Mouse (Mus musculus) embryonic facial prominence, embryonic 14.5 days (tissue): Measurements from ENCODE around the gene Churc1. TPM values are rescaled to one million over a fixed set of nuclear protein-coding genes. Genes with fewer than 3 reads are reported as not detected.

Experiments used
- ATAC-seq: fragments of 200-750 bp; cut with Nextera tagmentation; 2 replicates; pipeline ENCODE4 v1.8.0; 2017; ENCODE audit warnings: low read depth, moderate number of reproducible peaks, moderate TSS enrichment
- DNase-seq: peaks from one replicate; pipeline ENCODE4 v3.0.0-alpha.2; 2015; ENCODE audit warnings: low spot score
- H3K27ac ChIP-seq: fragments of 300-500 bp; sonication (generic); replicated peaks from 2 replicates; pipeline ENCODE4 v1.5.1; 2014; ENCODE audit warnings: low read depth, mild to moderate bottlenecking, low read length, moderate library complexity
- H3K27me3 ChIP-seq: fragments of 300-500 bp; sonication (generic); replicated peaks from 2 replicates; pipeline ENCODE4 v1.6.1; 2014; ENCODE audit warnings: low read length; ENCODE audit not compliant: control insufficient read depth, insufficient read depth
- H3K36me3 ChIP-seq: fragments of 300-500 bp; sonication (generic); 2 replicates; pipeline ENCODE4 v1.6.1; 2014; ENCODE audit warnings: low read length, mixed read lengths; ENCODE audit not compliant: control insufficient read depth, insufficient read depth
- H3K4me1 ChIP-seq: fragments of 300-500 bp; sonication (generic); 2 replicates; pipeline ENCODE4 v1.6.1; 2014; ENCODE audit warnings: antibody characterized with exemption, low read length; ENCODE audit not compliant: control insufficient read depth, insufficient read depth
- H3K4me2 ChIP-seq: fragments of 300-500 bp; sonication (generic); 2 replicates; pipeline ENCODE4 v1.6.1; 2014; ENCODE audit warnings: low read depth, mild to moderate bottlenecking, low read length, moderate library complexity, mixed read lengths
- H3K4me3 ChIP-seq: fragments of 300-500 bp; sonication (generic); 2 replicates; pipeline ENCODE4 v1.5.1; 2014; ENCODE audit warnings: low read depth, mild to moderate bottlenecking, low read length
- H3K9ac ChIP-seq: fragments of 300-500 bp; sonication (generic); 2 replicates; pipeline ENCODE4 v1.6.1; 2014; ENCODE audit warnings: low read depth, mild to moderate bottlenecking, low read length, moderate library complexity, mixed read lengths
- H3K9me3 ChIP-seq: fragments of 300-500 bp; sonication (generic); 2 replicates; pipeline ENCODE4 v1.6.1; 2016; ENCODE audit warnings: low read length; ENCODE audit not compliant: control insufficient read depth
- WGBS: fragments of 180-500 bp; shearing (Covaris S2); extraction: QIAGEN DNeasy Blood & Tissue Kit; methylation state at CpG from one replicate; pipeline ENCODE4 v1.1.7; 2014; 5-methylcytosine and 5-hydroxymethylcytosine counted together
- polyA plus RNA-seq: library from polyadenylated mRNA; unstranded; fragments of >200 nt; fragmentation: Nextera tagmentation; extraction: Ambion mirVana; gene quantifications from 2 replicates; pipeline ENCODE4 v1.2.1, GENCODE M21; 2014

The Churc1 gene
- polyA plus RNA-seq, 1 experiment from 2014 or later: 99.4 TPM

DNA sequence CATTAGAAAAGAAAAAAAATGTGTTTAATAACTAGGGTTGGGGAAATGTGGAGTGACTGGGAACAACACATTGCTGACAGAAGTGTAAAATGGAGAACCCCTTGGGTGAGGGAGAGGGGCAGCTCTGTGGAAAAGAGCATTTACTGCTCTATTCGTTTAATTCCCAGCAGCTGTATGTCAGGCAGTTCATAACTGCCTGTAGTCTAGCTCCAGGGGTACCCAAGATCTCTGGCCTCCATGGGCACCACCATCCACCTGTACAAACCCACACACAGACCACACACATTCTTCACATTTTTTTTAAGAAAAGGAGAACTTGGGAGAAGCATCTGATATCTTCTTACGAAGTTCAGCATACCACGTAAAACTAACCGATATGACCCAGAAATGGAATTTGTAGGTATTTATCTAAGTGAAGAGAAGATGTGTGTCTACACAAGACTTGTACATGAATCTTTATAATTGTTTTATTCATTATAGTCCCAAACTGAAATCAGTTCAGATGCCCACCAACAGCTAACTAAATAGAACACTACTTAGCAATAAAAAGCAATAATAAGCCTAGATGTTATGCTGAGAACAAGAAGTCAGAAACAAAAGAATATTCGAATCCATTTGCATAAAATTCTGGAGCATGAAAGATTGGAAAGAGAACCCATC, 5.6 kb downstream of the Churc1 start:
- H3K9me3 ChIP-seq: no peaks in the 10 kb centered on the region
- no peak overlapping the region for H3K9ac ChIP-seq
- 80% methylated on average over 5 of the region's 5 CpGs for WGBS
- no peak overlapping the region for H3K4me2 ChIP-seq
- H3K27me3 ChIP-seq: no peaks in the 10 kb centered on the region
- no peak overlapping the region for H3K4me3 ChIP-seq
- peaks cover 7% of the 10 kb centered on the region; the same call in 1 of the 2 replicates for H3K4me1 ChIP-seq
- H3K36me3 ChIP-seq: no peaks in the 10 kb centered on the region
- DNase-seq (no peak), ATAC-seq (no peak)
- H3K27ac ChIP-seq: no peak overlapping the region

DNA sequence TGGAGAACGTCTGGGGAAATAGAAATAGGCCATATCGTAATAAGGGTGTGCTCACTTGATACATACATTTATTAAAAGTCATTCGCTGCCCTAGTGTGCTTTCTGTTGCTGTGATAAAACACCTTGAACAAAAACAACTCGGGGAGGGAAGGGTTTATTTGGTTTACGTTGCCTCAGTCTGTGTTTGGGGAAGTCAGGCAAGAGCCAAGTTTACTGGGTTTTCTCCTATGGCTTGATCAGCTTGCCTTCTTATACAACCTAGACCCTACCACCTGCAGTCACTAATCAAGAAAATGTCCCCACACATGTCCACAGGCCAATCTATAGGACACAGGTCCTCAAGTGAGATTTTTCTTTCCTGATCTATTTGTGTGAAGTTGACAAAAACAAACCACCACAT, 6.2 kb downstream of the Churc1 start:
- DNase-seq (no peak), ATAC-seq (no peak)
- 89% methylated on average over 5 of the region's 5 CpGs for WGBS
- H3K4me1 ChIP-seq: peaks cover 2% of the 10 kb centered on the region; the same call in 1 of the 2 replicates
- H3K27me3 ChIP-seq: no peaks in the 10 kb centered on the region
- no peak overlapping the region for H3K4me3 ChIP-seq
- no peak overlapping the region for H3K27ac ChIP-seq
- no peaks in the 10 kb centered on the region for H3K9me3 ChIP-seq
- H3K4me2 ChIP-seq: no peak overlapping the region
- no peak overlapping the region for H3K9ac ChIP-seq
- no peaks in the 10 kb centered on the region for H3K36me3 ChIP-seq

DNA sequence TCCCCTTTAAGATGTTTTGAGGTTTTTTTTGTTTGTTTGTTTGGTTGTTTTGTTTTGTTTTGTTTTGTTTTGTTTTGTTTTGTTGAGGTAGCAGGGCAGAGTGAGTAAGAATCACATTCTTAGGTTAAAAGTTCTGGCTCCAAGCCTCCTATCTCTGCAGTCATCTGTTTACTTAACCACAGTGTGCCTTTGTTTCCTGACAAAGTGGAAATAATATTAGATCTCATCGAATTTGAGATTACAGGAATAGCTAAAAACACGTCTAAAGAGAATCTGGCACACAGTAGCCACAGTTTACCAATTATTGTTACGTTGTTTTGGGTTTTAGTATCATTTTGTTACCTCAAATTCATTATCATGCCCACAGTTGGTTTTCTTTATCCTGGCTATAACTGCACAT, 9.3 kb downstream of the Churc1 start:
- Histone ChIP-seq H3K36me3 (0 out of 2 replicates have a peak, but pooled peaks cover 5% of the 10 kb centered on the region), H3K4me3 (no peak overlapping the region), H3K27ac (no peak overlapping the region), H3K9ac (no peak overlapping the region), H3K4me2 (no peak overlapping the region), H3K4me1 (no peaks in the 10 kb centered on the region), H3K9me3 (no peaks in the 10 kb centered on the region), H3K27me3 (no peaks in the 10 kb centered on the region)
- ATAC-seq: no peak
- no peak for DNase-seq
- WGBS: 73% methylated on average over 3 of the region's 3 CpGs

DNA sequence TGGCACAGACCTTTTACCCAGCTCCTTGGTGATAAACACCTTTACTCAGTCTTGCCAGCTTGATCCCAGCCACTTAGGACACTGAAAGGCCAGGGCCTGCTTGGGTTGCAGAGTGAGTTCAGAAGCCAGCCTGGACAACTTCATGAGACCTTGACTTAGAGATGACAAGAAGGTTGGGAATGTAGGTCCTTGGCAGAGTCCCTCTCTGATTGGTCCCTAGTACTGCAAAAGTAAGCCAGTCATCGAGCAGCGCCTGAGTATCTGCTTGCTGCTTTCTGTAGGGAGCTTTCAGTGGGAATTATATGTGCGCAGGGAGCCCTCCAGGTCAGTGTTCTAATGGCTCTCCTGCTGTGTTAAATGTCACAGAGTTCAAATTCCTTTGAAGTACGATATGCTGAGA, 9.8 kb downstream of the Churc1 start:
- Histone ChIP-seq H3K36me3 (0 out of 2 replicates have a peak, but pooled peaks cover 5% of the 10 kb centered on the region), H3K9me3 (no peaks in the 10 kb centered on the region), H3K27ac (no peak overlapping the region), H3K4me2 (no peak overlapping the region), H3K4me3 (no peak overlapping the region), H3K27me3 (no peaks in the 10 kb centered on the region), H3K4me1 (no peaks in the 10 kb centered on the region), H3K9ac (no peak overlapping the region)
- ATAC-seq: no peak
- no peak for DNase-seq
- 42% methylated on average over 4 of the region's 4 CpGs for WGBS

DNA sequence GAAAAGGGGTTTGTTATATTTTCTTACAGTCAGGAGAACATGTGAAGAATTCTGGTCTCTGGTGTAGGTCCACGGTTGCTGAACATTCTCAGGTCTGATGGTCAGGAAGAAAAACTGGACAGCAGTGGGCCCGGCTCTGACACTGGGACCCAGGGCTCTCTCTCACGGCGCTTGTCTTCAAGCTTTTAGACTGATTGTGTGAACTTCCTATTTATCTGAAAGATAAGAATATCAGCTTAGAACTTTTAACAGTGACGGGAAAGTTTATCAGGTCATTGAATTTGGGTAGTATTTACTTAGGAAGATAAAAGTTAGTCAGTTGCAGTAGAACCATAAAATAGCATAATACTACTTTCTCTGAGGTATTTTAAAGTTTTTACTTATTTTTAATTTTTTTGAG, 11.6 kb downstream of the Churc1 start:
- Histone ChIP-seq H3K36me3 (0 out of 2 replicates have a peak, but pooled peaks cover 5% of the 10 kb centered on the region), H3K27ac (no peak overlapping the region), H3K4me1 (no peaks in the 10 kb centered on the region), H3K9ac (no peak overlapping the region), H3K9me3 (no peaks in the 10 kb centered on the region), H3K27me3 (no peaks in the 10 kb centered on the region), H3K4me2 (no peak overlapping the region), H3K4me3 (no peak overlapping the region)
- ATAC-seq (no peak), DNase-seq (no peak)
- WGBS: 94% methylated on average over 5 of the region's 5 CpGs

DNA sequence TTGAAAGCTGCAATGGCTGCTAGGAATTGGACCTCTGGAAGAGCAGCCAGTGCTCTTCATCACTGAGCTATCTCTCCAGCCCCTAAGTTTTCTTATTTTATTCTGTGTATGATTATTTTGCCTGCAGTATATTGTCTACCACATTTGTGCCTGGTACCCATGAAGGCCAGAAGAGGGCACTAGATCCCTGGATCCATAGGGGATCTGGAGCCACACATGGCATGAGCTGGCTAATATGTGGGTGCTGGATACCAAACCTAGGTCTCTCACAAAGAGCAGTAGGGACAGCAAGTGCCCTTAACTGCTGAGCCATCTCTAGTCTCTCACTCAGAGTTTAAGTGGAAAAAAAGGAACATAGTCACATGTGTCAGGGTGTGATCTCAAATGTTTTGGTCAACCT, 12.5 kb downstream of the Churc1 start:
- Histone ChIP-seq H3K9ac (no peak overlapping the region), H3K4me1 (no peaks in the 10 kb centered on the region), H3K27ac (no peak overlapping the region), H3K27me3 (no peaks in the 10 kb centered on the region), H3K36me3 (0 out of 2 replicates have a peak, but pooled peaks cover 5% of the 10 kb centered on the region), H3K4me2 (no peak overlapping the region), H3K4me3 (no peak overlapping the region), H3K9me3 (no peaks in the 10 kb centered on the region)
- no peak for ATAC-seq
- DNase-seq: no peak

DNA sequence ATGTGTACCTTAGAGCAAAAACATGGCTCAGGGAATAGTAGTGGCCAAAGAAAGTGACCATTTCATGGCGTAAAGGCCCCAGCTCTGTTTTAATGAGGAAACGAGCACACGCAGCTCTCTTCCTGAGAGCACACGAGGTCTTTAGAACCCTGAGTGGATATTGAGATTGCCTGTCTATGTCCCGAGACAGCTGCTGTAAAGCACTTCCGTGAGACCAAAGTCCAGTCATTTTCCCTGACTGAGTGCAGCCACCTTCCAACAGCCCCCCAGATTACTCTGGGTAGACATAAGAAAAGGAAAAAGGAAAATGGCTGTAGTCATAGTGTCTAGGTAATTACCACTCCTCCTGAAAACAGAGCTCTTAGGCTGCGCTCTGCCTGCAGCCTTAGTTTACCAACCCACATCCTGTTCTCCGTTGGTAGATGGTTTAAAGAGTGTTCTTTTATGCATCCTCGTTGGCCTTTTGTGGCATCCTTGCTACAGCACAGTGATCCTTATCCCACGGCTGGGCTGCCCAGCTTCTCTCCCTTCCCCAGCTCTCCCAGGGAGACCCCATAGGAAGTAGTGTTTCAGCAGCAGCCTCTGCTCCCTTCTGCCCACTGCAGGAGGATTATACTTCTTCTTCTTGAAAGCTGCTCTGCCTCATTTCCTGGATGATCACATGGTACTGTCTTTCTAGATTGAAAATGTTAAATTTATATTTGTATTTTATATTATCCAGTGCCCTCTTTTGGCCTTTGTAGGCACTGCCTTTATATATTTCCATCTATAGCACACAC, 13.2 kb downstream of the Churc1 start:
- Histone ChIP-seq H3K4me1 (no peaks in the 10 kb centered on the region), H3K9me3 (no peaks in the 10 kb centered on the region), H3K36me3 (0 out of 2 replicates have a peak, but pooled peaks cover 5% of the 10 kb centered on the region), H3K4me2 (no peak overlapping the region), H3K4me3 (no peak overlapping the region), H3K27me3 (no peaks in the 10 kb centered on the region), H3K9ac (no peak overlapping the region), H3K27ac (no peak overlapping the region)
- DNase-seq (no peak), ATAC-seq (no peak)
- WGBS: 81% methylated on average over 10 of the region's 10 CpGs

DNA sequence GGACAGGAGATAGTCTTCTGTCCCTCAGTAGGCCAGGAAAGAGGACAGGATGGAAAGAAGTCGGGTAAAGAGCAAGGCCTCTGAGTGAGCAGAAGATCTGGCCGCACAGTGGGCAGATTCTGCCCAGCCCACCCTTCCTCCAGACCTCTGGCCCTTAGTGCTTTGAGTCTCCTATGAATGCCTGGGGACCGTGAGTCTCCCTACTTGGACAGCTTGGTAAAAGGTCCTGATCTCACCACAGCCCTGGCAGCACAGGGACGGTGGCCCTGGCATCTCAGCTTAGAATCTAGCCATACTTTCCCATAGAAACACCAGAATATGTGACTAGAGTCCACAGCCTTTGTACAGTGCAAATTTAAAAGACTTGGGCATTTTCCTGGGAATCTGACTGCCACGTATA, 14.6 kb downstream of the Churc1 start:
- WGBS: 79% methylated on average over 5 of the region's 5 CpGs
- Histone ChIP-seq H3K27me3 (no peaks in the 10 kb centered on the region), H3K36me3 (0 out of 2 replicates have a peak, but pooled peaks cover 5% of the 10 kb centered on the region), H3K27ac (no peak overlapping the region), H3K9ac (no peak overlapping the region), H3K4me3 (no peak overlapping the region), H3K4me1 (no peaks in the 10 kb centered on the region), H3K4me2 (no peak overlapping the region), H3K9me3 (no peaks in the 10 kb centered on the region)
- DNase-seq: no peak
- ATAC-seq: no peak
